Mouse (Mus musculus) embryonic facial prominence, embryonic 15.5 days (tissue): ENCODE measurements at regions not wholly inside any gene's neighbourhood (a gene's known extent, or its start where the extent isn't known, plus 50 kb on each side); places are given as distances from the start of the nearest gene placed in this dataset. TPM values are rescaled to one million over a fixed set of nuclear protein-coding genes. Genes with fewer than 3 reads are reported as not detected.

Experiments
- ATAC-seq: fragments of 200-750 bp; cut with Nextera tagmentation; 2 replicates; pipeline ENCODE4 v1.8.0; 2017; ENCODE audit warnings: low read depth, moderate TSS enrichment; ENCODE audit not compliant: insufficient number of reproducible peaks, low FRiP score, low TSS enrichment
- H3K27ac ChIP-seq: fragments of 300-500 bp; sonication (generic); replicated peaks from 2 replicates; pipeline ENCODE4 v1.5.1; 2015; ENCODE audit warnings: mild to moderate bottlenecking, inconsistent platforms
- H3K27me3 ChIP-seq: fragments of 300-500 bp; sonication (generic); 2 replicates; pipeline ENCODE4 v1.6.1; 2015; ENCODE audit warnings: inconsistent platforms
- H3K36me3 ChIP-seq: fragments of 300-500 bp; sonication (generic); 2 replicates; pipeline ENCODE4 v1.6.1; 2015; ENCODE audit warnings: mild to moderate bottlenecking, inconsistent platforms
- H3K4me1 ChIP-seq: fragments of 300-500 bp; sonication (generic); 2 replicates; pipeline ENCODE4 v1.6.1; 2015; ENCODE audit warnings: inconsistent platforms
- H3K4me2 ChIP-seq: fragments of 300-500 bp; sonication (generic); replicated peaks from 2 replicates; pipeline ENCODE4 v1.6.1; 2015; ENCODE audit warnings: mild to moderate bottlenecking, inconsistent platforms
- H3K4me3 ChIP-seq: fragments of 300-500 bp; sonication (generic); replicated peaks from 2 replicates; pipeline ENCODE4 v1.5.1; 2015; ENCODE audit warnings: mild to moderate bottlenecking, inconsistent platforms
- H3K9ac ChIP-seq: fragments of 300-500 bp; sonication (generic); 2 replicates; pipeline ENCODE4 v1.6.1; 2015; ENCODE audit warnings: inconsistent platforms
- H3K9me3 ChIP-seq: fragments of 300-500 bp; sonication (generic); replicated peaks from 2 replicates; pipeline ENCODE4 v1.6.1; 2016; ENCODE audit warnings: inconsistent platforms
- WGBS: fragments of 180-500 bp; shearing (Covaris S2); methylation state at CpG from one replicate; pipeline ENCODE4 v1.1.7; 2015; 5-methylcytosine and 5-hydroxymethylcytosine counted together
- microRNA-seq: library from miRNA; unstranded; fragments of <30 nt; microRNA quantifications from one replicate; pipeline ENCODE4, GENCODE M21; 2016; ENCODE audit warnings: borderline number of aligned reads

GRCm38 (mm10) chr2:180385967-180386688, 51.6 kb upstream of the Gata5 start:
- Histone ChIP-seq H3K4me1 (peaks cover 15% of the 10 kb centered on the region), H3K4me3 (peak overlapping the region; percentile 41), H3K27ac (no peak overlapping the region), H3K27me3 (peaks cover 64% of the 10 kb centered on the region), H3K4me2 (peak overlapping the region; percentile 69), H3K9ac (no peak overlapping the region), H3K36me3 (no peaks in the 10 kb centered on the region), H3K9me3 (no peaks in the 10 kb centered on the region)
- ATAC-seq, result no peak
- WGBS, result 1% methylated on average over 33 of the region's 35 CpGs

- H3K9me3 ChIP-seq, result no peaks in the 10 kb centered on the region
- peak; percentile 74 for ATAC-seq
- H3K27me3 ChIP-seq, result peaks cover 58% of the 10 kb centered on the region
- H3K27ac ChIP-seq, result no peak overlapping the region
- no peak overlapping the region for H3K9ac ChIP-seq
- peak overlapping the region; percentile 41 for H3K4me3 ChIP-seq
- WGBS, result 4% methylated on average over 26 of the region's 26 CpGs
- peak overlapping the region; percentile 69 for H3K4me2 ChIP-seq
- H3K4me1 ChIP-seq, result peaks cover 15% of the 10 kb centered on the region
- no peaks in the 10 kb centered on the region for H3K36me3 ChIP-seq
These were observed 50.9 kb upstream of the Gata5 start for GRCm38 (mm10) chr2:180385231-180385895.

Small RNAs in the stretch of these regions (microRNA-seq; reads per million reads assigned to microRNA genes)
- gene Mir133a-2 (not detected), gene Mir1a-1 (0.52 reads per million)
